Mouse (Mus musculus): ENCODE measurements around the gene Gm9964.

DNA sequence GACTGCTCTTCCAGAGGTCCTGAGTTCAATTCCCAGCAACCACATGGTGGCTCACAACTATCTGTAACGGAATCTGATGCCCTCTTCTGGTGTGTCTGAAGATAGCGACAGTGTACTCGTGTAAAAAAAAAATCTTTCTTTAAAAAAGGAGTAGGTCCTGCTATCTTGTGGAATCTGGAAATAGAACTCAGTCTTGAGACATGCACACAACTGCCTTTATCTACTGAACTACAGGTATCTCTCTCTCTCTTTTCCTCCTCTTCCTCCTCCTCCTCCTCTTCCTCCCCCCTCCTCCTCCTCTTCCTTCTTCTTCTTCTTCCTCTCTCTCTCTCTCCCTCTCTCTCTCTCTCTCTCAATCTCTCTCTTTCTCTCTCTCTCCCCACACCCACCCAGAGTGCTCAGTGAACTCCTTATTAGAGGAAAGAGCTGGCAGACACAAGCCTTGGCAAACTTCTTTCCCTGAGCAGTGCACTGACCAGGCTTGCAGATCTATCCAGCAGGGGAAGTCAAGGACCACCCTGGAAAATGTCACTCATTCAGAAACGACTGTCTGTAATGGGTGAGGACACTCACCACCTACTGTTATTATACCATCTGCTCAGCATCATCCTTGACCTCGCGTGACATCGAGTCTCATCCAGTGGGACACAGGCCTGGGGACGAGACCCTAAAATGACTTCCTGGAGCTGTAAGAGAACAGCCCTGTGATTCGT is 3.2 kb upstream of the Gm9964 start:
- TF ChIP-seq CTCF (IDR thresholded peaks at IDR 0.05; ENCODE audit: insufficient read depth, low read length) (peak; percentile 29; the same call in 1 of the 2 replicates), POLR2A (IDR thresholded peaks at IDR 0.05; ENCODE audit: borderline replicate concordance, extremely low read depth, low read depth, low read length) (no peak)

Data from lung, adult 2 months (tissue).